Comparison of ENCODE assay signal across 8 mouse cellular contexts in genomic region chr5:77354361-77354787, GRCm38 (mm10). TPM values are rescaled to one million over a fixed set of nuclear protein-coding genes. Genes with fewer than 3 reads are reported as not detected.
A peak's percentile ranks its signal among the peaks of the same experiment; 100 is the strongest.
DNase-seq lines count a peak whose midpoint lies in the region; ATAC-seq and TF ChIP-seq lines count a peak whose summit lies in the region.

No protein-coding gene starts in this region.

- H3K4me2 ChIP-seq in forebrain, embryonic 13.5 days: peak overlapping the region; percentile 52
- peak overlapping the region; percentile 51 for H3K4me2 ChIP-seq in liver, embryonic 15.5 days
- peak overlapping the region; percentile 53 for H3K4me2 ChIP-seq in neural tube, embryonic 12.5 days (replicated peaks)
- peak overlapping the region; percentile 30 for H3K4me2 ChIP-seq in stomach, postnatal 0 days (replicated peaks; ENCODE audit: low read depth)

- H3K9me3 ChIP-seq in E14TG2a.4 (ENCODE audit: low read length): no peaks in the 10 kb centered on the region
- H3K9me3 ChIP-seq in forebrain, embryonic 13.5 days (replicated peaks): no peaks in the 10 kb centered on the region
- no peaks in the 10 kb centered on the region for H3K9me3 ChIP-seq in liver, embryonic 15.5 days (replicated peaks)
- H3K9me3 ChIP-seq in neural tube, embryonic 12.5 days: no peaks in the 10 kb centered on the region
- H3K9me3 ChIP-seq in stomach, postnatal 0 days (ENCODE audit: control insufficient read depth, low read length): no peaks in the 10 kb centered on the region

- peak; percentile 82 for ATAC-seq in forebrain, embryonic 13.5 days
- no peak for ATAC-seq in liver, embryonic 15.5 days (ENCODE audit: insufficient read depth)
- ATAC-seq in neural tube, embryonic 12.5 days (ENCODE audit: low FRiP score, low read depth): peak; percentile 42
- peak; percentile 45; the same call in 1 of the 2 replicates for ATAC-seq in stomach, postnatal 0 days (ENCODE audit: low FRiP score, low TSS enrichment)

- WGBS in forebrain, embryonic 13.5 days: 11% methylated on average over 16 of the region's 16 CpGs
- WGBS in liver, embryonic 15.5 days (ENCODE audit: insufficient replicate concordance): under 1% methylated on average over 16 of the region's 16 CpGs
- WGBS in neural tube, embryonic 12.5 days: 6% methylated on average over 16 of the region's 16 CpGs
- 12% methylated on average over 16 of the region's 16 CpGs for WGBS in stomach, postnatal 0 days

- H3K36me3 ChIP-seq in E14TG2a.4 (ENCODE audit: insufficient read depth, low read length): peaks cover 5% of the 10 kb centered on the region
- H3K36me3 ChIP-seq in forebrain, embryonic 13.5 days (ENCODE audit: poor library complexity, severe bottlenecking): peaks cover 12% of the 10 kb centered on the region
- peaks cover 11% of the 10 kb centered on the region for H3K36me3 ChIP-seq in liver, embryonic 15.5 days (replicated peaks)
- peaks cover 11% of the 10 kb centered on the region for H3K36me3 ChIP-seq in neural tube, embryonic 12.5 days
- peaks cover 9% of the 10 kb centered on the region; the same call in 1 of the 2 replicates for H3K36me3 ChIP-seq in stomach, postnatal 0 days (ENCODE audit: control insufficient read depth, insufficient read depth, low read length)

- peaks cover 29% of the 10 kb centered on the region for H3K4me1 ChIP-seq in E14TG2a.4 (replicated peaks; ENCODE audit: low read depth, low read length)
- H3K4me1 ChIP-seq in forebrain, embryonic 13.5 days: peaks cover 21% of the 10 kb centered on the region
- peaks cover 12% of the 10 kb centered on the region for H3K4me1 ChIP-seq in liver, embryonic 15.5 days (replicated peaks)
- peaks cover 10% of the 10 kb centered on the region; the same call in 1 of the 2 replicates for H3K4me1 ChIP-seq in neural tube, embryonic 12.5 days
- H3K4me1 ChIP-seq in stomach, postnatal 0 days (replicated peaks; ENCODE audit: control insufficient read depth, insufficient read depth): 0 out of 2 replicates have a peak, but pooled peaks cover 6% of the 10 kb centered on the region

- peak overlapping the region; percentile 51; the same call in 1 of the 2 replicates for H3K9ac ChIP-seq in forebrain, embryonic 13.5 days
- H3K9ac ChIP-seq in liver, embryonic 15.5 days: no peak overlapping the region
- H3K9ac ChIP-seq in neural tube, embryonic 12.5 days: 0 out of 2 replicates have a peak overlapping the region, but pooled peaks have one; percentile 21
- H3K9ac ChIP-seq in stomach, postnatal 0 days (ENCODE audit: low read length): no peak overlapping the region

- H3K27me3 ChIP-seq in E14TG2a.4 (ENCODE audit: insufficient read depth, low read length): peaks cover 12% of the 10 kb centered on the region; the same call in 1 of the 2 replicates
- peaks cover 11% of the 10 kb centered on the region; the same call in 1 of the 2 replicates for H3K27me3 ChIP-seq in forebrain, embryonic 13.5 days
- H3K27me3 ChIP-seq in liver, embryonic 15.5 days: 0 out of 2 replicates have a peak, but pooled peaks cover 5% of the 10 kb centered on the region
- H3K27me3 ChIP-seq in neural tube, embryonic 12.5 days (replicated peaks): no peaks in the 10 kb centered on the region
- no peaks in the 10 kb centered on the region for H3K27me3 ChIP-seq in stomach, postnatal 0 days (ENCODE audit: control insufficient read depth, insufficient read depth, low read length)

- intact Hi-C loops in heart, postnatal 10 days (cut with DNase I): loop anchor here (1.0 to 10.0 kb wide), 2 partner anchors 110 to 220 kb away; no protein-coding TSS in a partner anchor

- no peak for TF ChIP-seq EP300 in stomach, postnatal 0 days (optimal IDR thresholded peaks at IDR 0.05)

- DNase-seq in c-Kit-positive CD71-positive TER-119-negative erythroid progenitor cells, embryonic 14.5 days (ENCODE audit: low read depth): peak; percentile 70
- peak; percentile 88 to 92 for DNase-seq in heart, postnatal 10 days
- DNase-seq in kidney, postnatal 4 days: peak; percentile 93 to 94
- peak; percentile 87 for DNase-seq in stomach, postnatal 0 days (ENCODE audit: low spot score)

- peak; percentile 98 for TF ChIP-seq CTCF in E14TG2a.4 (conservative IDR thresholded peaks at IDR 0.05; ENCODE audit: low read length)
- TF ChIP-seq CTCF in stomach, postnatal 0 days (IDR thresholded peaks at IDR 0.05; ENCODE audit: low read depth): peak; percentile 98

- H3K4me3 ChIP-seq in E14TG2a.4 (replicated peaks; ENCODE audit: low read length): no peak overlapping the region
- H3K4me3 ChIP-seq in forebrain, embryonic 13.5 days: peak overlapping the region; percentile 17; the same call in 1 of the 2 replicates
- no peak overlapping the region for H3K4me3 ChIP-seq in liver, embryonic 15.5 days (replicated peaks)
- H3K4me3 ChIP-seq in neural tube, embryonic 12.5 days: no peak overlapping the region
- H3K4me3 ChIP-seq in stomach, postnatal 0 days (ENCODE audit: low read depth, low read length): no peak overlapping the region

- H3K27ac ChIP-seq in forebrain, embryonic 13.5 days: no peak overlapping the region
- no peak overlapping the region for H3K27ac ChIP-seq in liver, embryonic 15.5 days (replicated peaks)
- no peak overlapping the region for H3K27ac ChIP-seq in neural tube, embryonic 12.5 days
- no peak overlapping the region; the same call in 1 of the 2 replicates for H3K27ac ChIP-seq in stomach, postnatal 0 days (replicated peaks)

RNA-seq across cellular contexts. Expression of gene Polr2b, which starts 44.4 kb away (rescaled TPM):
- polyA plus RNA-seq in forebrain, embryonic 13.5 days (2015; fragmentation: Nextera tagmentation; extraction: Ambion mirVana): 82.5 and 87.1 TPM in 2 replicates
- 10 to 100 TPM; 33.3 to 36.2 TPM for total RNA-seq in heart, postnatal 10 days (2021)
- polyA plus RNA-seq in liver, embryonic 15.5 days (2015; fragmentation: Nextera tagmentation; extraction: Ambion mirVana): 24.9 and 26.0 TPM in 2 replicates
- polyA plus RNA-seq in neural tube, embryonic 12.5 days (2016; fragmentation: Nextera tagmentation; extraction: Ambion mirVana): 83.5 and 89.9 TPM in 2 replicates
- polyA plus RNA-seq in stomach, postnatal 0 days (2015; fragmentation: Nextera tagmentation; extraction: Ambion mirVana): 21.7 and 23.5 TPM in 2 replicates

RNA-seq across cellular contexts. Expression of gene Noa1, which starts 44.5 kb away (rescaled TPM):
- polyA plus RNA-seq in forebrain, embryonic 13.5 days (2015; fragmentation: Nextera tagmentation; extraction: Ambion mirVana): 33.8 and 35.8 TPM in 2 replicates
- total RNA-seq in heart, postnatal 10 days (2021): 10 to 100 TPM; 14.4 to 17.0 TPM
- 18.1 and 18.2 TPM in 2 replicates for polyA plus RNA-seq in liver, embryonic 15.5 days (2015; fragmentation: Nextera tagmentation; extraction: Ambion mirVana)
- polyA plus RNA-seq in neural tube, embryonic 12.5 days (2016; fragmentation: Nextera tagmentation; extraction: Ambion mirVana): 37.6 and 38.6 TPM in 2 replicates
- polyA plus RNA-seq in stomach, postnatal 0 days (2015; fragmentation: Nextera tagmentation; extraction: Ambion mirVana): 15.1 and 16.3 TPM in 2 replicates

RNA-seq across cellular contexts. Expression of gene Igfbp7, which starts 53.5 kb away (rescaled TPM):
- polyA plus RNA-seq in forebrain, embryonic 13.5 days (2015; fragmentation: Nextera tagmentation; extraction: Ambion mirVana): 44.2 and 47.9 TPM in 2 replicates
- total RNA-seq in heart, postnatal 10 days (2021): 100 to 1,000 TPM; 435 to 466 TPM
- polyA plus RNA-seq in liver, embryonic 15.5 days (2015; fragmentation: Nextera tagmentation; extraction: Ambion mirVana): 24.3 and 30.7 TPM in 2 replicates
- polyA plus RNA-seq in neural tube, embryonic 12.5 days (2016; fragmentation: Nextera tagmentation; extraction: Ambion mirVana): 38.5 and 41.7 TPM in 2 replicates
- 421 and 437 TPM in 2 replicates for polyA plus RNA-seq in stomach, postnatal 0 days (2015; fragmentation: Nextera tagmentation; extraction: Ambion mirVana)

Comparison
In these comparisons a context has a peak if more than half of its experiments do, and no peak if none do; other contexts are left out.
1. H3K9ac ChIP-seq: peak in forebrain, embryonic 13.5 days (single experiment) and neural tube, embryonic 12.5 days (single experiment); none in liver, embryonic 15.5 days (single experiment) and stomach, postnatal 0 days (single experiment).
2. Peak in every context shown above with its lines, with median percentiles within 50 percentile points of each other: DNase-seq and H3K4me2 ChIP-seq.